Mouse (Mus musculus) CH12.LX (cell line): ENCODE data around the gene Pmepa1. TPM values are rescaled to one million over a fixed set of nuclear protein-coding genes. Genes with fewer than 3 reads are reported as not detected.

Experiments
- DNase-seq: peaks from one replicate; pipeline ENCODE4 v3.0.0-alpha.2; 2013; ENCODE audit errors: extremely low read depth
- H3K27ac ChIP-seq: 2 replicates; pipeline ENCODE4 v1.5.1; 2012; ENCODE audit warnings: low read depth, mild to moderate bottlenecking, control low read depth, moderate library complexity; ENCODE audit not compliant: insufficient read depth
- H3K27me3 ChIP-seq: replicated peaks from 2 replicates; pipeline ENCODE3; 2012; ENCODE audit warnings: inconsistent platforms
- H3K36me3 ChIP-seq, 2 experiments: replicated peaks in 1 of 2; 2 replicates each; pipeline versions ENCODE3 to v1.6.1; 2012; ENCODE audit warnings: inconsistent platforms in 1 of 2, low read length in 1 of 2, mild to moderate bottlenecking in 1 of 2, mixed read lengths in 1 of 2, moderate library complexity in 1 of 2; ENCODE audit not compliant: control insufficient read depth in 1 of 2, insufficient read depth in 1 of 2
- H3K4me1 ChIP-seq, 2 experiments: 2 replicates each; pipeline ENCODE4 v1.6.1; 2012; ENCODE audit warnings: inconsistent platforms in 1 of 2, moderate library complexity in 1 of 2; ENCODE audit not compliant: insufficient read depth in 2 of 2, control insufficient read depth in 1 of 2
- H3K4me2 ChIP-seq: 2 replicates; pipeline ENCODE4 v1.6.1; 2012; ENCODE audit warnings: low read depth, mild to moderate bottlenecking, control low read depth; ENCODE audit not compliant: poor library complexity, insufficient read depth, severe bottlenecking
- H3K4me3 ChIP-seq, 3 experiments: fragments of 150-350 bp in 1 of 3; sonication (generic) in 1 of 3; replicated peaks in 1 of 3; 2 replicates each; pipeline versions ENCODE3 to v1.5.1; 2011 to 2012; ENCODE audit warnings: low read depth in 2 of 3, low read length in 2 of 3, mild to moderate bottlenecking in 2 of 3, moderate library complexity in 2 of 3, control low read depth in 1 of 3, improper control_type of control experiment in 1 of 3, inconsistent platforms in 1 of 3, mixed read lengths in 1 of 3; ENCODE audit not compliant: poor library complexity in 1 of 3
- H3K79me2 ChIP-seq: replicated peaks from 2 replicates; pipeline ENCODE4 v1.6.1; 2012; ENCODE audit warnings: mild to moderate bottlenecking, moderate library complexity; ENCODE audit not compliant: control insufficient read depth, poor library complexity, insufficient read depth, severe bottlenecking; ENCODE audit errors: extremely low read depth
- H3K9ac ChIP-seq: 2 replicates; pipeline ENCODE4 v1.6.1; 2012; ENCODE audit warnings: low read depth, mild to moderate bottlenecking, control low read depth, moderate library complexity; ENCODE audit not compliant: insufficient read depth
- H3K9me3 ChIP-seq: replicated peaks from 2 replicates; pipeline ENCODE3; 2012; ENCODE audit warnings: low read length, inconsistent platforms, mixed read lengths
- BHLHE40 ChIP-seq: IDR thresholded peaks from 2 replicates; pipeline ENCODE4 v1.6.1; 2011; ENCODE audit warnings: mild to moderate bottlenecking, low read depth, low read length, improper control_type of control experiment
- CHD1 ChIP-seq: IDR thresholded peaks from 2 replicates; pipeline ENCODE4 v1.6.1; 2012; ENCODE audit warnings: low read depth, low read length, improper control_type of control experiment, inconsistent platforms
- CTCF ChIP-seq, 2 experiments: IDR thresholded peaks in 1 of 2; conservative IDR thresholded peaks in 1 of 2; 2 replicates each; pipeline ENCODE4 v1.5.1; 2011 to 2012; ENCODE audit warnings: low read depth in 2 of 2, low read length in 2 of 2, improper control_type of control experiment in 1 of 2, inconsistent platforms in 1 of 2, mild to moderate bottlenecking in 1 of 2, moderate library complexity in 1 of 2
- ELF1 ChIP-seq: IDR thresholded peaks from 2 replicates; pipeline ENCODE4 v1.6.1; 2014; ENCODE audit warnings: low read depth, mild to moderate bottlenecking, inconsistent platforms, low read length, improper control_type of control experiment
- GABPA ChIP-seq: IDR thresholded peaks from 2 replicates; pipeline ENCODE4 v1.6.1; 2012; ENCODE audit warnings: low read depth, low read length, improper control_type of control experiment, inconsistent platforms; ENCODE audit not compliant: insufficient replicate concordance
- HCFC1 ChIP-seq: IDR thresholded peaks from 2 replicates; pipeline ENCODE4 v1.6.1; 2012; ENCODE audit warnings: low read depth, mild to moderate bottlenecking, inconsistent platforms, low read length, improper control_type of control experiment
- JUN ChIP-seq: IDR thresholded peaks from 2 replicates; pipeline ENCODE4 v1.6.1; 2011; ENCODE audit warnings: low read depth, mild to moderate bottlenecking, low read length, improper control_type of control experiment, moderate library complexity; ENCODE audit not compliant: insufficient read depth
- JUND ChIP-seq: conservative IDR thresholded peaks from 2 replicates; pipeline ENCODE4 v1.6.1; 2011; ENCODE audit warnings: low read depth, low read length, improper control_type of control experiment
- KAT2A ChIP-seq: IDR thresholded peaks from 2 replicates; pipeline ENCODE4 v1.6.1; 2012; ENCODE audit warnings: low read length, improper control_type of control experiment, inconsistent platforms; ENCODE audit not compliant: insufficient replicate concordance
- MAFK ChIP-seq: IDR thresholded peaks from 2 replicates; pipeline ENCODE4 v1.6.1; 2011; ENCODE audit warnings: low read length, improper control_type of control experiment; ENCODE audit not compliant: insufficient replicate concordance
- MAZ ChIP-seq: IDR thresholded peaks from 2 replicates; pipeline ENCODE4 v1.6.1; 2012; ENCODE audit warnings: low read depth, mild to moderate bottlenecking, inconsistent platforms, low read length, improper control_type of control experiment, moderate library complexity
- MEF2A ChIP-seq: IDR thresholded peaks from 2 replicates; pipeline ENCODE4 v1.6.1; 2014; ENCODE audit warnings: low read depth, mild to moderate bottlenecking, inconsistent platforms, low read length, improper control_type of control experiment, borderline replicate concordance
- NRF1 ChIP-seq: IDR thresholded peaks from 2 replicates; pipeline ENCODE4 v1.6.1; 2014; ENCODE audit warnings: low read depth, mild to moderate bottlenecking, inconsistent platforms, low read length, improper control_type of control experiment, moderate library complexity
- SIN3A ChIP-seq: IDR thresholded peaks from 2 replicates; pipeline ENCODE4 v1.6.1; 2012; ENCODE audit warnings: low read length, improper control_type of control experiment, inconsistent platforms
- SMC3 ChIP-seq: IDR thresholded peaks from 2 replicates; pipeline ENCODE4 v1.6.1; 2011; ENCODE audit warnings: low read depth, low read length, improper control_type of control experiment
- TBP ChIP-seq: conservative IDR thresholded peaks from 2 replicates; pipeline ENCODE4 v1.6.1; 2011; ENCODE audit warnings: low read depth, low read length, improper control_type of control experiment
- UBTF ChIP-seq: IDR thresholded peaks from 2 replicates; pipeline ENCODE4 v1.6.1; 2012; ENCODE audit warnings: low read depth, mild to moderate bottlenecking, inconsistent platforms, low read length, improper control_type of control experiment, moderate library complexity
- USF2 ChIP-seq: conservative IDR thresholded peaks from 2 replicates; pipeline ENCODE4 v1.6.1; 2011; ENCODE audit warnings: low read depth, low read length, improper control_type of control experiment
- ZC3H11A ChIP-seq: IDR thresholded peaks from 2 replicates; pipeline ENCODE4 v1.6.1; 2012; ENCODE audit warnings: low read depth, mild to moderate bottlenecking, inconsistent platforms, low read length, improper control_type of control experiment
- ZMIZ1 ChIP-seq: IDR thresholded peaks from 2 replicates; pipeline ENCODE4 v1.6.1; 2012; ENCODE audit warnings: low read depth, mild to moderate bottlenecking, inconsistent platforms, low read length, improper control_type of control experiment
- ZNF384 ChIP-seq: IDR thresholded peaks from 2 replicates; pipeline ENCODE4 v1.6.1; 2012; ENCODE audit warnings: low read depth, low read length, improper control_type of control experiment, inconsistent platforms
- dilution Hi-C: fragments of 300-500 bp; cut with MboI; formaldehyde crosslinking; loops from 2 replicates; pipeline ENCODE4 v1.14.3; 2020; ENCODE audit warnings: low sequenced_read_pairs; ENCODE audit not compliant: extremely low pct_unique_long_range_greater_than_20kb, extremely low pct_ligation_motif_present
- in situ Hi-C: fragments of 300-500 bp; cut with MboI; formaldehyde crosslinking; loops from 3 replicates; pipeline ENCODE4 v1.14.3; 2019; ENCODE audit warnings: low sequenced_read_pairs, low pct_ligation_motif_present, low pct_unique_long_range_greater_than_20kb, mixed read lengths
- polyA plus RNA-seq: library from polyadenylated mRNA; unstranded; fragments of >175 nt; gene quantifications from 2 replicates; pipeline ENCODE4 v1.2.1, GENCODE M21; 2012; ENCODE audit warnings: low read depth; ENCODE audit not compliant: insufficient read length
- total RNA-seq, 2 experiments: library from RNA; depleted of rRNA; stranded (reverse); fragments of 300-350 nt in 1 of 2; fragments of >200 nt in 1 of 2; gene quantifications; 2 replicates each; pipeline ENCODE4 v1.2.3; 2012 to 2014

Gene Pmepa1
- total and polyA plus RNA-seq, 3 experiments: 1.6 to 11.8 (median 9.9) TPM

GRCm38 (mm10) chr2:173251675-173252074, 24.7 kb downstream of the Pmepa1 start:
- H3K9me3 ChIP-seq: no peaks in the 10 kb centered on the region
- no peak for TF ChIP-seq NRF1
- no peak for TF ChIP-seq ELF1
- TF ChIP-seq, all 38 proteins: peak for 0
- dilution Hi-C loops: no loop called here
- Histone ChIP-seq H3K4me2 (no peak overlapping the region), H3K27ac (no peak overlapping the region), H3K36me3 (peaks cover 0 to 6% of the 10 kb centered on the region in 2 experiments), H3K4me1 (peaks cover 17 to 59% of the 10 kb centered on the region in 2 experiments), H3K27me3 (no peaks in the 10 kb centered on the region), H3K79me2 (peaks cover 29% of the 10 kb centered on the region), H3K9ac (no peak overlapping the region), H3K4me3 (no peak overlapping the region)
- DNase-seq: no peak
- in situ Hi-C loops: no loop called here

DNA sequence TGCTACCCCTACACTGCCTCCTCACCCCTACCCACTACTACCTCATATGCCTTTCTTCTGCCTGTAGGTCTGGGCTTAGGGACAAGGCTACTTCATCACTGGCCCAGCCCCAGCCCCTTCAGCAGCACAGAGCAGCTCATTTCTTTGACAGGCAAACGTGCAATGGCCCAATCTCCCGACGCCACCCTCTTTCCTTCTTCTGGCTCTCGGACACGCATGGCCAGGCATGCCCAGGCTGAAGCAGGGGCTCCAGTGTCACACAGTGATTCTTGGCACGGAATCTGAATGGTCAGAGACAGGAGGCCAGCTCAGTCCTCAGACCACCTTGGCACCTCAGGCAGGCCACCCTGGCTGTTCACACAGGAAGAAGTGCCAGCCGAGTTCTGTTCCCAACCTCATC, 25.2 kb downstream of the Pmepa1 start:
- peaks cover 22 to 65% of the 10 kb centered on the region in 2 experiments for H3K4me1 ChIP-seq
- H3K9ac ChIP-seq: no peak overlapping the region
- H3K4me2 ChIP-seq: no peak overlapping the region
- no peaks in the 10 kb centered on the region for H3K9me3 ChIP-seq
- no peak for DNase-seq
- peaks cover 31% of the 10 kb centered on the region for H3K79me2 ChIP-seq
- peaks cover 0 to 9% of the 10 kb centered on the region in 2 experiments for H3K36me3 ChIP-seq
- H3K27me3 ChIP-seq: no peaks in the 10 kb centered on the region
- H3K27ac ChIP-seq: no peak overlapping the region
- dilution Hi-C loops: no loop called here
- TF ChIP-seq ZMIZ1 (no peak), KAT2A (no peak), CHD1 (no peak), JUN (no peak), SIN3A (no peak), CTCF (conservative IDR thresholded peaks at IDR 0.05 in 1 of 2, IDR thresholded peaks at IDR 0.05 in 1 of 2; ENCODE audit: low read depth in 2 of 2, low read length in 2 of 2) (no peak), BHLHE40 (no peak), SMC3 (no peak), GABPA (no peak), HCFC1 (no peak), UBTF (no peak), TBP (no peak)
- TF ChIP-seq, all 38 proteins: peak for 0
- in situ Hi-C loops: no loop called here
- no peak overlapping the region for H3K4me3 ChIP-seq

- H3K4me1 ChIP-seq: peaks cover 26 to 70% of the 10 kb centered on the region in 2 experiments
- peaks cover 0 to 12% of the 10 kb centered on the region in 2 experiments for H3K36me3 ChIP-seq
- no peak for TF ChIP-seq MAFK
- TF ChIP-seq MEF2A: no peak
- TF ChIP-seq SIN3A: no peak
- no peak for TF ChIP-seq USF2
- TF ChIP-seq JUND: no peak
- no peak for TF ChIP-seq ZNF384
- TF ChIP-seq GABPA: no peak
- TF ChIP-seq TBP: no peak
- no peak for TF ChIP-seq ZC3H11A
- no peak for TF ChIP-seq MAZ
- in situ Hi-C loops: no loop called here
- no peak overlapping the region for H3K9ac ChIP-seq
- dilution Hi-C loops: no loop called here
- H3K79me2 ChIP-seq: peaks cover 35% of the 10 kb centered on the region
- no peak overlapping the region for H3K4me3 ChIP-seq
- no peak overlapping the region for H3K4me2 ChIP-seq
- H3K27ac ChIP-seq: no peak overlapping the region
- no peak for DNase-seq
- H3K9me3 ChIP-seq: no peaks in the 10 kb centered on the region
- no peaks in the 10 kb centered on the region for H3K27me3 ChIP-seq
Measured at GRCm38 (mm10) chr2:173250411-173250810, 25.9 kb downstream of the Pmepa1 start.
